Mouse (Mus musculus) liver, adult 2 months (tissue): ENCODE measurements around the gene Sgsm1.

Source experiments
- CTCF ChIP-seq: fragments of 200-500 bp; IDR thresholded peaks from 2 replicates; pipeline ENCODE4 v1.5.1; 2011; ENCODE audit warnings: low read depth, low read length, control low read depth
- POLR2A ChIP-seq: fragments of 200-500 bp; IDR thresholded peaks from 2 replicates; pipeline ENCODE4 v1.6.1; 2011; ENCODE audit warnings: low read length, control low read depth; ENCODE audit not compliant: insufficient read depth; ENCODE audit errors: extremely low read depth

GRCm38 (mm10) chr5:113209898-113210297, 100.7 kb downstream of the Sgsm1 start:
- TF ChIP-seq CTCF (no peak), POLR2A (no peak)
